Mouse (Mus musculus): ENCODE measurements around the gene Gm5478.
"Not testable (repeated sequence)": the region's sequence is repeated elsewhere in the genome, so short reads cannot be mapped to it uniquely, and the experiment has no call there.

Gm5478 gene

GRCm38 (mm10) chr15:101647280-101647679 is at the start of gene Gm5478:
TSS of gene Gm5478 (minus strand) at chr15:101647380.
- DNase-seq (ENCODE audit: low spot score) = no peak

GRCm38 (mm10) chr15:101694207-101694606 is 47.0 kb upstream of the Gm5478 start, which contains the start of gene Krt6a:
TSS of gene Krt6a (minus strand) at chr15:101694307.
- no peak for DNase-seq (ENCODE audit: low spot score)

DNA sequence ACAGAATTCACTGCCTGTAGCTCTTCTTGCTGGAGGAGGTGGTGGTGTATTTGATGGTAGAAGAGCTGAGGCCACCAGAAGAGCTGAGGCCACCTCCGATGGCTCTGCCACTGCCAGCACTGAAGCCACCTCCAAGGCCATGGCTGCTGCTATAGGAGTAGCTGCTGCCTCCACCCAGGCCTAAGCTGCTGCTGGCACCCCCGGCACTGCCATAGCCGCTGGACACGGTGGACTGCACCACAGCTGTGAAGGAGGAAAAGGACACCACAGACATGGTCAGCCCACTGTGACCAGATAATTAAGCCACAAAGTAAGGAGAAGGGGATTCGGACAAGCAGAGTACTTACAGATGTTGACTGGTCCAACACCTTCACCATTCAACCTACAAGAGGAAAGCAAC is 43.3 kb upstream of the Gm5478 start:
- DNase-seq (ENCODE audit: low spot score) = not testable (repeated sequence)

- DNase-seq (ENCODE audit: low spot score) = no peak
Observed at GRCm38 (mm10) chr15:101688161-101688560, 41.0 kb upstream of the Gm5478 start.

GRCm38 (mm10) chr15:101680187-101680586 is 33.0 kb upstream of the Gm5478 start, which contains the start of gene Krt6b:
TSS of gene Krt6b (minus strand) at chr15:101680287.
- DNase-seq (ENCODE audit: low spot score) = no peak

DNA sequence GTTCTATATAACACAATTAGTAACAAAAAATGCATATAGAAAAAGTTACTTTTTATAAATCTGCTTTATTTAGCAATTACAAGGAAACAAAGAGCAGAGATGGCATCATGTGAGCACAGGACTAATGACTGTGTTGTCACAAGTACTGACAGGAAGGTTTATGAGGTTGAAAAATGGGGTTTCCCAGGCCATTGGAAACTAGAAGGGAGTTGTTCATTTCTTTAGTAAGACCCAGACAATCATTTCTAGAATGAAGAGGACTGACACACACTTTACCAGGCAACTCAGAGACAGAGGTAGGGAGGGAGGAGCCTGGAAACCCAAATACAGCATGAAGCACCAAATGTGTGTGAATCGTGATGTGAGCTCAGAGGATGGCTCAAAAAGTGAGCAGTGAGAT is 28.8 kb upstream of the Gm5478 start:
- no peak for DNase-seq (ENCODE audit: low spot score)

DNA sequence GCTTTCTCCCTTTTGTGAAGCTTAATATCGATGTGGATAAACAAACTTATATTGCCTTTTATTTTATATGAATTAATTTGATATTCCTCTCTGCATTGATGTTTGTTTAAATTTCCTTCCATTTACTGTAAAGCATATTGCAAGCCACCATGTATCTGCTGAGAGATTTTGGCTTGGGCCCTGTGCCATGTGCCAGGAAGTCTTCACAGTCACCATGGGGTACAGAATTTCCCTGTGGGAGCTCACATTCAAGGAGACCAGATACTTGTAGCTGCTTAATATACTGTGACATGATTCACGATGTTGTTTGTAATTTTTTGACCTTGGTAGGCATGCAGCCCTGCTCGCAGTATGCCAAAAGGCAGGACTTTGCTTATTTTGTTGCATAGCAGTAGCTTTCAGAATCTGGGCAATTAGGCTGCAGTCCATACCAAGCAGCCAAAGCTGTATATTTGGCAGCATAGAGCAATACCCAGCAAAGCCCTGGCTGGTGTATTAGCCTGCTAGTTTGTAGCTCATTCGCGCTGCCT is 5.6 kb upstream of the Gm5478 start:
- DNase-seq (ENCODE audit: low spot score) = no peak

DNA sequence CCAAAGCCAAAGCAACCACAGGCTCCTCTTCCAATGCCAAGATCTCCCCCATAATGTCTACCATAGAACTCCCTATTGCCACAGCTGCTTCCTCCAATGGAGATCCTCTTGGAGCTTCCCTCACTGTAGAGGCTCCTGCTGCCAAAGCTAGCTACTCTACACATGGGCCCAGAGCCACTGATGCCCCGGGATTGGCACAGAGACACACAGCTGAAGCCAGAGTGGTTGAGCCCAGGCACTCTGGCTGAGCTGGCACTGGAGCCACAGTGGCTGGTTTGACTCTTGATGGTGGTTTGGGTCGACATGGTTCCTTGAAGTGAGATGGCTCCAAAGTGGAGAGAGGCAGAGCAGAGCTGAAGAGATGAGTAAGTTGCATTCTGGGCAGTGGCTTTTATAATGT is 19.3 kb downstream of the Gm5478 start, which contains the start of gene Gm5414:
Gene Gm5414 (minus strand): TSS at position 305 of the 400 bp plus-strand sequence.
- DNase-seq (ENCODE audit: low spot score) = no peak

DNA sequence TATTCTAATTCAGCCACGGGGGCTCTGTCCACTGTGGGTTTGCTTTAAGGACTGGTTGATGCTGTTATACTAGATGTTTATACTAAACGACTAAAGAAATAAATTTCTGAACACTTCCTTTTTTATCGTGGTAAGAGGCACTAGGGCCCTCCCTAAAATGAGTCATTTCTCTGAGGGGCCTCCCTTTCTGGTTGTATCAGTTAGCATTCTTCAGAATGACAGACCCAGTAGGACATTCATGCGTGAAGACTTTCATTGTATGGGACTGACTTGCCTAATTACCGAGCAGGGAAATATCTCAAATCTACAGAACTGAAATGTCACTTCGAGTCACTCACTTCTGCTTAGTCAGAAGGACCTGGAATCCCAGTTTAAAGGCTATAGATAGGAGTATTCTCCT is 48.1 kb downstream of the Gm5478 start:
- DNase-seq (ENCODE audit: low spot score) = no peak
